Mouse (Mus musculus): ENCODE measurements around the gene Dynll2. TPM values are rescaled to one million over a fixed set of nuclear protein-coding genes. Genes with fewer than 3 reads are reported as not detected.
A peak's percentile ranks its signal among the peaks of the same experiment; 100 is the strongest.

The Dynll2 gene
- total and polyA plus RNA-seq, 2 experiments from 2014 or later = 60.5 to 62.1 TPM

DNA sequence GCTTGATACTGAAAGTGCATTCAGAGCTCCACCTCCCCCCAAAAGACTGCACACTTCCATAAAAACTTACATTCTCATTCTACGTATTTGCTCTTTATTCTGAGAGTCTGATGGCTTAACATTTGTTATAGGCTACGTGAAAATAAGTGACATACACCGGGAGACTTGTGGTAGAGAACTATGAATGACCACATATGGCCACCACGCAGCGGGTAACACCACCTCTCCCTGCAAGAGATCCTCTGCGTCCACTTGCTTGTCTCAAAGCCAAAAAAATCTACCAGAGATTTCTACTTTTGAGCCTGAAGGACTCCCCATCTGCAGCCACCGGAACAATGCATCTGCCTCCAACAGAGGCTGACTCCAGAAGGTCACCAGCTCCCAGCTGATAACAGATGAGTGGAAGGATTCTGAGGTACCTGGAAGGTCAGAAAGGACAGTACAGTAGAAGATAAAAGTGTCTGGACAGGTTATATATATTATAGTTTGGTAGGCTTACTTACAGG is 24.6 kb upstream of the Dynll2 start:
- peaks cover 8% of the 10 kb centered on the region; the same call in 1 of the 2 replicates for H3K4me1 ChIP-seq (ENCODE audit: insufficient read depth, low read length)
- no peak for ATAC-seq
- no peak for TF ChIP-seq CTCF (IDR thresholded peaks at IDR 0.05; ENCODE audit: low read depth)

DNA sequence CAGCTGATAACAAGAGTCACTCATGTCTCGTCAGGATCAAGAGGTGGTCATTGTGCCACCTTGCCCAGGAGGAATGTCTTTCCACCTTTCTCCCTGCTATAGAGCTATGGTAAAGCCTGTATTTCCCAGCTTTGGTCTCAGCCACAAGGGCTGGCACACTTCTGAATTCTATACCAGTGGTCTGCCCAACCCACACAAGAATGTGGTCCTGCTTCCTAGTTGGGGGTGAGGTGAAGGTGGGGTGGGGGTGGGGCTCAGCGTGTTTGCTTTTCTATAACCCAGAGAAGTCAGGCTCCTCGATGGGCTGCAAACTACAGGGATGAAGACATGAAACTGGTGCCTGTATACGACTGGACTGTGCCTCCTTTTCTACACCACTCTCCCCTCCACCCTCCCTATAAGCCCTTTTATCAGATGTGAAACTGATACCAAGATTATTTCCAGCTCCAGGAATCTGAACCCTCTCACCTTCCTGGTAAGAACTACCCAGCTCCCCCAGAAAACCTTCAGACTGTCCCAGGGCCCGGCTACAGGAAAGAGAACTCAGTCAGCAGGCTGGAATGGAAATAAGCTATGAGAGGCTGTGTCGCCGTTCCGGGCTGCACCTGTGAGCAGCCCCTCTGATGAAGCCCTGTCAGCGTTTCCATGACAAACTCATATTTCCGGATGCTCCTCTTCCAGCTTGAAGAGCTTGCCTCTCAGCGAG is 24.0 kb upstream of the Dynll2 start:
- no peak overlapping the region for H3K4me3 ChIP-seq (ENCODE audit: low read length)
- DNase-seq (ENCODE audit: low spot score) (no peak), ATAC-seq (no peak)
- no peak for TF ChIP-seq CTCF (IDR thresholded peaks at IDR 0.05; ENCODE audit: low read depth)
- 73% methylated on average over 11 of the region's 11 CpGs for WGBS
- no peak overlapping the region for H3K27ac ChIP-seq
- no peaks in the 10 kb centered on the region for H3K27me3 ChIP-seq (ENCODE audit: insufficient read depth, low read length)
- no peak overlapping the region for H3K9ac ChIP-seq (replicated peaks; ENCODE audit: low read length)
- peaks cover 8% of the 10 kb centered on the region; the same call in 1 of the 2 replicates for H3K4me1 ChIP-seq (ENCODE audit: insufficient read depth, low read length)
- no peak overlapping the region for H3K4me2 ChIP-seq (ENCODE audit: low read depth, low read length)
- H3K36me3 ChIP-seq (ENCODE audit: insufficient read depth, low read length) = no peaks in the 10 kb centered on the region
- no peaks in the 10 kb centered on the region for H3K9me3 ChIP-seq (ENCODE audit: low read length)

More for the DNA sequence above, 24.6 kb upstream of the Dynll2 start:
- DNase-seq (ENCODE audit: low spot score) = no peak
- no peaks in the 10 kb centered on the region for H3K27me3 ChIP-seq (ENCODE audit: insufficient read depth, low read length)
- no peaks in the 10 kb centered on the region for H3K9me3 ChIP-seq (ENCODE audit: low read length)
- no peaks in the 10 kb centered on the region for H3K36me3 ChIP-seq (ENCODE audit: insufficient read depth, low read length)
- 84% methylated on average over 7 of the region's 7 CpGs for WGBS
- no peak overlapping the region for H3K27ac ChIP-seq
- H3K4me2 ChIP-seq (ENCODE audit: low read depth, low read length) = no peak overlapping the region
- no peak overlapping the region for H3K9ac ChIP-seq (replicated peaks; ENCODE audit: low read length)
- H3K4me3 ChIP-seq (ENCODE audit: low read length) = no peak overlapping the region

DNA sequence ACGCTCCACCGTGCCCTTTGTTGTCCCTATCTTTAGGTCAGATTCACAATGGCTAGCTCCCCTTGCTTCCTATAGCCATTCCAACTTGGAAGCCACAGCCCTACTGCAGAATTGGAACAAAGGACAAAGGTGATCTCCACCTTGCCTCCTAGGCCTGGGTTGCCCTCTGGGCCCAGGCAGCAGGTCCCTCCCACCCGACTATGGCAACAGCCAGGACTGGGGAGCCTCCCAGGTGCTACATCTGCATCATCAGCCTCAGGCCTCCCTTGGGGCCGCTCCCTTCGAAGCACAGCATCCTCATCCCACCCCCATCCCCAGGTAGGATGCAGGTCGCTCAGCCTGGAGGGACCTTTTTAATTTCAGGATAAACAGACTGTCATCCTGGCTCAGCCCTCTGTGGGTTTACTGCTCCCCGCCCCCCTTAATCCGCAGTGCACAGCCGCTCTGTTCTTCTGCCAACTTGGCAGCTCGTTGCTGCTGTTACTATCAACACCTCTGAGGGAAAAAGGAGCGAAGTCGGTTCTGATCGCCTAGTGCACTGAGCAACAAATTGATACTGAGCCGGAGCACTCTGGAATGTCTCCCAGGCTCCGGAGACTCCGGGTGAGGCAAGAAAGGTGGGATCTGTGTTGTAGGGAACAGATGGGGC is 22.3 kb upstream of the Dynll2 start:
- H3K9me3 ChIP-seq (ENCODE audit: low read length) = no peaks in the 10 kb centered on the region

DNA sequence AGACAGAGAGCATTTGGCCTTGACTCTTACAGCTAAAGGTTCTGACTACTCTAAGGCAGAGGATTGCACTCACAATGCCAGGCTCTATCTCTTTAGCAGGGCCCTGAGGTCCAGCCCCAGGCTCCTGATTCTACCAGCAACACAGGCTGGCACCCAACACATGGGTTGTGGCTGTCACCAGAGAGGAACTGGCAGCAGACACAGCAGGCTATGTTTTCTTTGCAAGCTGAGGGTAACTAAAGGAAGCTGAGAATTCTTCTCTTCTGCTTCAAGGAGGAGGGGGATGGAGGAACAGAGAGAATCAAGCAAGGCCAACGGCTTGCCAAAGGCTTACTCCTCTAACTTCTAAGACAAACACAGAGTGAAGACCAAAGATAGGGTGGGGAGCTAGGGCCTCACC is 21.3 kb upstream of the Dynll2 start:
- ATAC-seq (no peak), DNase-seq (ENCODE audit: low spot score) (no peak)
- Histone ChIP-seq H3K4me3 (ENCODE audit: low read length) (no peak overlapping the region), H3K9me3 (ENCODE audit: low read length) (no peaks in the 10 kb centered on the region), H3K4me2 (ENCODE audit: low read depth, low read length) (no peak overlapping the region), H3K4me1 (ENCODE audit: insufficient read depth, low read length) (peaks cover 8% of the 10 kb centered on the region; the same call in 1 of the 2 replicates), H3K27me3 (ENCODE audit: insufficient read depth, low read length) (no peaks in the 10 kb centered on the region), H3K27ac (no peak overlapping the region), H3K36me3 (ENCODE audit: insufficient read depth, low read length) (no peaks in the 10 kb centered on the region), H3K9ac (replicated peaks; ENCODE audit: low read length) (no peak overlapping the region)
- TF ChIP-seq CTCF (IDR thresholded peaks at IDR 0.05; ENCODE audit: low read depth) = no peak
- 63% methylated on average over 1 of the region's 1 CpGs for WGBS

More for the DNA sequence above, 22.3 kb upstream of the Dynll2 start:
- peak; percentile 84 for DNase-seq (ENCODE audit: low spot score)
- Histone ChIP-seq H3K4me3 (ENCODE audit: low read length) (no peak overlapping the region; the same call in 1 of the 2 replicates), H3K27ac (peak overlapping the region; percentile 79), H3K36me3 (ENCODE audit: insufficient read depth, low read length) (no peaks in the 10 kb centered on the region), H3K9ac (replicated peaks; ENCODE audit: low read length) (peak overlapping the region; percentile 14; the same call in 1 of the 2 replicates), H3K4me1 (ENCODE audit: insufficient read depth, low read length) (peaks cover 8% of the 10 kb centered on the region; the same call in 1 of the 2 replicates), H3K4me2 (ENCODE audit: low read depth, low read length) (peak overlapping the region; percentile 42), H3K27me3 (ENCODE audit: insufficient read depth, low read length) (no peaks in the 10 kb centered on the region)
- TF ChIP-seq CTCF (IDR thresholded peaks at IDR 0.05; ENCODE audit: low read depth) = no peak
- 18% methylated on average over 16 of the region's 16 CpGs for WGBS
- peak; percentile 85 for ATAC-seq

DNA sequence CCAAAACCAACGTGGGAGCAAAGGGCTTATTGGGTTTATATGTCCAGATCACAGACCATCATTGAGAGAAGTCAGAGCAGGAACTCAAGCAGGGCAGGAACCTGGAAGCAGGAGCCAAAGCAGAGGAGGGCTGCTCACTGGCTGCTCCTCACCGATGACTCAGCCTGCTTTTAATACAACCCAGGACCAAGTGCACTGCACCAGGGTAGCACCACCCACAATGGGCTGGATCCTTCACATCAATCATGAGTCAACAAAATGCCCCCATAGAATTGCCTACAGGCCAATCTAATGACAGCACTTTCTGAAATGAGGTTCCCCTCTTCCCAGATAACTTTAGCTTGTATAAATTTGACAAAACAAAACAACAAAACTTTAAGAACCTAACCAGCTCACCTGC is 16.8 kb upstream of the Dynll2 start:
- H3K9ac ChIP-seq (replicated peaks; ENCODE audit: low read length) = no peak overlapping the region
- no peak overlapping the region for H3K27ac ChIP-seq
- no peaks in the 10 kb centered on the region for H3K4me1 ChIP-seq (ENCODE audit: insufficient read depth, low read length)
- no peaks in the 10 kb centered on the region for H3K27me3 ChIP-seq (ENCODE audit: insufficient read depth, low read length)
- H3K4me3 ChIP-seq (ENCODE audit: low read length) = no peak overlapping the region
- H3K36me3 ChIP-seq (ENCODE audit: insufficient read depth, low read length) = no peaks in the 10 kb centered on the region
- DNase-seq (ENCODE audit: low spot score) (no peak), ATAC-seq (no peak)
- no peak for TF ChIP-seq CTCF (IDR thresholded peaks at IDR 0.05; ENCODE audit: low read depth)
- H3K4me2 ChIP-seq (ENCODE audit: low read depth, low read length) = no peak overlapping the region
- no peaks in the 10 kb centered on the region for H3K9me3 ChIP-seq (ENCODE audit: low read length)
- 51% methylated on average over 2 of the region's 2 CpGs for whole genome bisulfite sequencing

DNA sequence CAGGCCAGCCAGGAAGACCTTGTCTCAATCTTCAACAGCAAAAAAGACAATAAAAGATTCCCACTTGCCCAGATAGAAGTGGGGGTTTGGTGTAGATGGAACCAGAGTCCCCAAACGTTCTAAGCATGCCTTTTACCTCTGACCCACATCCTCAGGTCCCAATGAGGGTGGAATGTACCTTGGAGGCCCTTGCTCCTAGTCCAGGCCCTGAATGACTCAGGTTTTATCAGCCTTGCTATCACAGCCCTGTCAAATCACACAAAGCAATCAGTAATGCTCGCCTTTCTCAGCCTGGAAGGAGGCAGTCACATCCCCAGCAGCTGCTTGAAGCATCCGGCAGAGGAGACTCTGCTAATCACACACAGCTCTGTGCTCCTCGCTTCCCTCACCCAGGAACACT is 15.4 kb upstream of the Dynll2 start:
- WGBS = 75% methylated on average over 4 of the region's 4 CpGs
- DNase-seq (ENCODE audit: low spot score) (no peak), ATAC-seq (no peak)
- Histone ChIP-seq H3K4me3 (ENCODE audit: low read length) (no peak overlapping the region), H3K4me1 (ENCODE audit: insufficient read depth, low read length) (no peaks in the 10 kb centered on the region), H3K4me2 (ENCODE audit: low read depth, low read length) (no peak overlapping the region), H3K36me3 (ENCODE audit: insufficient read depth, low read length) (no peaks in the 10 kb centered on the region), H3K27me3 (ENCODE audit: insufficient read depth, low read length) (no peaks in the 10 kb centered on the region), H3K9me3 (ENCODE audit: low read length) (no peaks in the 10 kb centered on the region), H3K27ac (no peak overlapping the region), H3K9ac (replicated peaks; ENCODE audit: low read length) (no peak overlapping the region)
- TF ChIP-seq CTCF (IDR thresholded peaks at IDR 0.05; ENCODE audit: low read depth) = no peak
